Mouse (Mus musculus) neutrophil, adult 5-6 weeks (primary cell): ENCODE measurements around the gene Selenon. TPM values are rescaled to one million over a fixed set of nuclear protein-coding genes. Genes with fewer than 3 reads are reported as not detected.

Experiments used
- ATAC-seq: fragments of 151-379, 151-347 bp; 2 replicates; pipeline ENCODE4 v1.8.0; 2017; ENCODE audit warnings: mild to moderate bottlenecking, moderate TSS enrichment; ENCODE audit not compliant: insufficient number of reproducible peaks, poor library complexity, low FRiP score, severe bottlenecking; ENCODE audit errors: extremely low read depth
- total RNA-seq: library from RNA; stranded (forward); fragments of 200-1000 nt; gene quantifications from 2 replicates; pipeline ENCODE4 v1.2.3, GENCODE M21; 2017

Selenon gene
- total RNA-seq, 1 experiment from 2014 or later, result 44.3 TPM

DNA sequence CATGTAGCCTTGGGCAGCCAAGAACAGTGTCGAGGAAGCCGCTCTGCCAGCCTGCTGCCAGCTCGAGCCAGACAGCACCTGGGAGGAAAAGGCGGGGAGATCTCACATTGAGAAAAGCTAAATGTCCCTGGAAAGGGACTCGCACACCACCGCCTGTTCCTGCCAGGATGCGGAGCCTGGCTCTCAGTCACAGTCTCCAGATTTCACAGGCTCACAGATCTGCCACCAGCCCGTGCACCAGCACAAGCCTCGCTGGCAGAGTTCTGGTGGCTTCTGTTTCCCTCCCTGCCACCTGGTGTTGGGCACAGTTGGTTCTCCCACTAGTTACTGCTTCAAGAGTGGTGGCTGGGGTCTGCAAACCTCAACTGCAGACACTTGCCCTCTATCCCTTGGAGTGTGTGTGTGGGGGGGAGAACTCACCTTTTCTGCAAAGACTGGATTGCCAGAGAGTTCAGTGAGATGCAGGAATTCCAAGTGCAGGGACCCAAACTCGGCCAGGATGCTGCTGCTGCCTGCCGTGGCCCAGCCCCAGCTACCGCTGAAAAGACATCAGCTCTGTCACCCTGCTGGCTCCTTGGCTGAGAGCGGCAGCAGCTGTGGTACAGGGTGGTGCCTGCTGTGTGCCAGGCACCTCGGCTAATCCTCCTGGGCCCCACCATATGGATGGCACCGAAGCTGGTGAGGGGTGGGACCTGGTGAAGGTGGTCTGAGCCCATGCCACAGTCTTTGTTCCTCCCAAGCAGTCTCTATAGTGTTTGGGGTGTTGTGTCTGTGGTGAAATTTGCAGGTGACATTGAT, 28.6 kb upstream of the Selenon start:
- no peak for ATAC-seq

DNA sequence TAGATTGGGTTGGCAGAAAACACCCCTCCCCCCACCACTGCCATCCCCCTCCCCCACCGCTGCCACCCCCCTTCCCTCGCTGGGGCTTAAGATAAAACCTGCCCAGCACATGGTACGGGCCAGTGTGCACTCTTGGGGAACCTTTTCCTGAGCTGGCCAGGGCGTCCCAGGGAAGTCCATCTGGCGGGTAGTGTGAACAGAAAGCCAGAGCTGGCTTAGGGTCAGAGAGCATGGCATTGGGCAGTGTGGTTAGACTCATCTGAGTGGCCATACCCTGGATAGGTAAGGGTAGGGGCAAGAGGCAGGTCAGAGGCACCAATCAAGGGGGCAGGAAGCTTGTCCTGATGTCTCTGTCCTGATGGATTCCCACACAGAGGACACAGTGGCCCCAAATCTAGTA, 27.7 kb upstream of the Selenon start:
- ATAC-seq, result no peak

DNA sequence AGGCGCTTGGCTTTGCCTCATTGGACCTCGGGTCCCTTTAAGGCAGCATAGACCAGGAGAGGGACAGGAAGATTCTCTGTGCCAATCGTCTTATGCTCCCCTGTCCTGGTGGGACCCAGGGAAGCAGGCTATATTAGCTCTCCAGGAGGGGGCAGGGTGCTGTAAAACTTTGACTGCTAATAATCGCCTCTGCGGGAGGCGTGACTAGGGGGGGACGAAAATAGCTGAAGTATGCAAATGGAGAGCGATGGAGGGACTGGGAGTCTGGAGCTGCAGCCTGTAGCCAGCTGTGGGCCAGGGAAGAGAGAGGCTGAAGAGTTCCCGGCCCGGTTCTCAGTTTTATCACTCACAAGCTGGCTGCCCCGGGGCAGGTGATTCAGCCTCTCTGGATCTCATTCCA, 27.2 kb upstream of the Selenon start:
- no peak for ATAC-seq

DNA sequence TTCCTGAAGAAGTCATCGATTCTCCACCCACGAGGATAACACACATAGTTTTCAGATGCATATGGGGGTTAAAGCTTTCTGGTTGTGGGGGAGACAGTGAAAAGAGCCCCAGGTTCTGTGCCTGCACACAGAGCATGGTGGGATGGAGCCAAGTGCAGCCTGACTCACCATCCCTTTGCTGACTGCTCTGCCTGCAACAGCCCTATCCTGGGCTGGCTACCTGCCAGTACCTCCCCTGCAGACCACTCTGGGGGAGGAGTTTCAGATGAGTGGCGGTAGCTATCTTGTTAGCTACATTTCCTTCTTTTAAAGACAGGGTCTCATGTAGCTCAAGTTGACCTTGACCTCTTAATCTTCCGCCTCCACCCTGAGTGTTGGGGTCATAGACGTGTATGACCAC, 26.4 kb upstream of the Selenon start:
- no peak for ATAC-seq

DNA sequence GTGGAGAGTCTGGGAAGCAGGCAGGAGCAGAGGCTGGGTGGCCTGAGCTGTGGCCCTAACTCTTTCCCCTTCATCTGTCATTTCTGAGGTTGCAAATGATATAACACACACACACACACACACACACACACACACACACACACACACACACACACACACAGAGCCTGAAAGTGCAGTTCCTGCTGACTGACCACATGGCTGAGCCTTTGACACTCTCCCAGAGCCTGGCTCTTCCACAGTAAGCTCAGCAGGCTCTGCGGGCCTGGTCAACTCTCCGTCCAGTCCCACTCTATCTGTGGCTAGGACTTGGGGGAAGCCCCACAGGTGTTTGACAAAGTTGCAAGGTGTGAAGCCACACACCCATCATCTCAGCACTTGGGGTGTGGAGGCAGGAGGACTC, 25.3 kb upstream of the Selenon start:
- ATAC-seq, result no peak

DNA sequence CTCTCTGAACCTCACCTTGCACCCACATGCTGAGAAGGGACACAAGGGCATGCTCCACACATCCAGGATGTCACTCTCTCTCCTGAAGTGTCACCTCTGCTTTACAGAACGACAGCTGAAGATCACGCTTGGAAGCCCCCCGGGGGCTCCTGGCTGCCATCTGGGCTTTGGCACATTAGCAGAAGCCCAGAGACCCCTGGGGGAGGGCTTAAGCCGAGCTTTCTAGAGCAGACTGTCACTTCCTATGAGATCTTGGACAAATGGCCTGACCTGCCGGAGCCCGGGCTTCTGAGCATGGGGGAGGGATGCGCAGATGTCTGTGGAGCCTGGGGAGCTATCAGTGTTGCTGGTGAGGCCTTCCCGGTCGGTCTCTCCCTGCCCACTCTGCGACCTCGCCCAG, 23.5 kb upstream of the Selenon start:
- ATAC-seq, result no peak

DNA sequence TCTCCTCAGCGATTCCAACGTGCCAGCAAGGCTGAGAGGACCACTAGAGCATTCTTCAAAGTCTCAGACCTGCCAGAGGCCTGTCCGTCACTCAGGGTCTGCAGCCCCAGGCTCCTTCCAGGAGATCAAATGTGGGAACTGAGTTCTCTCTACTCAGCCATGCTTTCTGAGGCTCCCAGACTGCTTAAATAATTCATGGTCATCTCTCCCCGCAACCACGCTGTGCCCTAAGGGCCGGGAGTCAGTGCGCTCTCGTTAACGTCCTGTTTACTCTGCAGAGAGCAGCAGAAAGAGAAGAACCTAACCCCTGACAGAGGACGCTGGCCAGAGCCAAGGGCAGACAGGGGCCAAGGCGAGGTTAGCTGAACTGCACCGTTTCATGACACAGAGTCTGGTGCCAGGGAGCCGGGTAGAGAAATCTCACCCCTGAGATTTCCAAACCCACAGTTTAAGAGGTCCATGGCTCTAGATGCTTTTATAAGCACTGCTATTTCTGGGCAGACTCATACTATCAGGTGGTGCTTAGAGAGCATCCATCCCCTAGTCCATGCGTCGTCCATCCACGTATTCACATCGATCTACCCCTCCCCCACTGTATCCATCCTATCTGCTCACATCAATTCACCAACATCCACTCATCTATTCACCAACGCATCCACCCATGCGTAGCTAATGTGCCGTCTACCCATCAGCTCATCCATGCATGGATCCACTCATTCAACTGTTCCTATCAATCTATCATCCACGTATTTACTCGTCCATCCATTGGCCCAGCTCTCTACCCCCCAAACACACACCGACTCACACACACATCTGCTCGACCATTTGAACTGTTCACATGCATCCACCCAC, 20.7 kb upstream of the Selenon start:
- no peak for ATAC-seq

DNA sequence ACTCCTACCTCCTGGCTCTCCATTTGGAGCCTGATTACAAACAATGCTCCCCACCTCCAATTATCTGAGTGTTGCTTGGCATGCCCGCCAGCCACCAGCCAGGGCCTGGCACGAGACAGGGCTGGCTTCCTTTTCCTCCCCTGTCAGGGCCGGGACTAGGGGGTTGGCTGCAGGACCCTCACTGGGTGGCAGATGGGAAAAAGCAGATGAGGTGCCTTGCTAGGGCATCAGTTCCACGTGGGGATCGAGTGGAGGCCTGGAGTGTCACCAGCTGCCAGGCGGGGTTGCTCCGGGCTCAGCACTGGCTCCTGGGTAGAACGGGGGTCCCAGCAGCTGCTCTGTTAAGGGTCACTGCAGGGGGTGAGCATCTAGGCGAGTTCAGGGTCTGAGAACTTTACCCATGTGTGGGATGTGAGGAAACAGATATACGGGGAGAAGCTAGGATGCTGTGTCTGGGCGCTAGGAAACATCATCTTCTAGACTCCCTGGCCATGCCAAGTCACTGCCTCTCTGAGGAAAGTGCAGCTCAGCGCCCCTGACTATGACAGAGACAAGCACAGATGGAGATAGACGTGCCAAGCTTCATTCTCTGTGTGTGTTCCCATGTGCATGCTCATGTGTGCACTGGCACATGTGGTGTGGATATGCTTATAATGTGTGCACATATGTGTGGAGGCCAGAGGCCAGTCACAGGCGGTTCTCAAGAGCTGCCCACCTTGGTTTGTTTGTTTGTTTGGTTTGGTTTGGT, 18.9 kb upstream of the Selenon start:
- ATAC-seq, result no peak

DNA sequence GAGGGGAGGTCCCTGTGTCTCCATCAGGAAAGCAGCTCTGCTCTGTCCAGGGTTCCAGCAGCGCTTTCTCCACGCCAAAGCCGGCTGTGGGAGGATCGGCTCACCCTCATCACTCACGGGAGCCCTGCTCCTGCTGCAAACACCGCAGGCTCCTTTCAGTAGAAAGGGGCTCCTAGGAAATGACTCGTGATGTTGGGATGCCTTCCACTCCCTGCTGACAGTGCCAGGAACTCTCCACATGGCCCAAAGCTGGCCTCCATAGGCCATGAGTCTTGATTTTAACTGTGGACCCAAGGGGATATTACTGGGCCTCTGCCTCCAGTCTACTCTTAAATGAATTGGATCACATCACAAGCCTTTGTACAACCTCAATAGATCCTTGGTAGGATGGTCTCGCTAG, 17.9 kb upstream of the Selenon start:
- ATAC-seq, result no peak

DNA sequence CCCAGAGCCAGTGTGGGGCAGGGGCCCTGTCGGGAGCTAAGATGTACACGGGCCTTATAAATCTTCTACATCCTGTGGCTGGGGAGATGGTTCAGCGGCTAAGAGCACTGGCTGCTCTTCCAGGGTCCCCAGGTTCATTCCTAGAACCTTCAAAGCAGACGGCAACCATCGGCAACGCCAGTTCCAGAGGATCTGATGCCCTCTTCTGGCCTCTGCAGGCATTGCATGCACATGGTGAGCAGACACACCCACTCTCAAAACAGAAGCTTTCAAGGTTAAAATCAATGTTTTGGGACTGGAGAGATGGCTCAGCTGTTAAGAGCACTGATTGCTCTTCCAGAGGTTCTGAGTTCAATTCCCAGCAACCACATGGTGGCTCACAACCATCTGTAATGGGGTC, 17.2 kb upstream of the Selenon start:
- ATAC-seq, result no peak

DNA sequence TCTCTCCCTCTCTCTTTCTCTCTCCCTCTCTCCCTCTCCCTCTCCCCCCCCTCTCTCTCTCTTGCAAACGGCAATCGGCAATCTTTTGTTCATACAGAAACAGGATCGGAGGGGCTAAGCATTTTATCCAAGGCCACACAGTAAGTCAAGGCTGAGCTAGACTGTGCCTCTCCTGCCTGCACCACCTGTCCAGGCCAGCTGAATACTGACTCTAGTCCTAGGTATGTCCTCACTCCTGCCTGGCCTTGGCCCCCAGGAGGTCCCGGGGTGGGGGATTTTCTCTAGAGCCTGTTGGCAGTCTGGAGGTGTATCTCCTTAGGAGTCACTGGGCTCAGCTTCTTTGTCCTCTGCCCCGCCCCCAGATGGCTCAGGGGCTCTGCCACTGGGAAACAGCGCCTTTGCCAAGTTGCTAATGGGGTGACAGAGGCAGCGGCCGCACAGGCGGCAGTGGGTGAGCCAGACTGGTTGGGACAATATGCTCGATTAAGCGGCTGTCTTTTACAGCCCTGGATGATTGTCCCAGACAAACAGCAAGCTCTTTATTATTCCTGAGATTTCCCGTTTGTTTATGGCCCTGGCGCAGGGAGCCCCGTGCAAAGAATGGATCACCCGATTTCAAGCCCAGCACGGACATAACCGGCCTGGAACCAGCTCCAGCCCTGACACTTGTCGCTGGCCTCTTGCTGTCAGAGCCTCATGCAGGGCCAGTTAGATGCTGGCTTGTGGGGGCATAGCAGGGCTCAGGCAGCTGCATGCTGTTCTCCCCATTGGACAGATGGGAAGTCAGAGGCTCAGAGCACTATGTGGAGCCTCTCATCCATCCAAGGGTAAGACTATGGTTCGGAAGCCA, 15.6 kb upstream of the Selenon start:
- ATAC-seq, result no peak

DNA sequence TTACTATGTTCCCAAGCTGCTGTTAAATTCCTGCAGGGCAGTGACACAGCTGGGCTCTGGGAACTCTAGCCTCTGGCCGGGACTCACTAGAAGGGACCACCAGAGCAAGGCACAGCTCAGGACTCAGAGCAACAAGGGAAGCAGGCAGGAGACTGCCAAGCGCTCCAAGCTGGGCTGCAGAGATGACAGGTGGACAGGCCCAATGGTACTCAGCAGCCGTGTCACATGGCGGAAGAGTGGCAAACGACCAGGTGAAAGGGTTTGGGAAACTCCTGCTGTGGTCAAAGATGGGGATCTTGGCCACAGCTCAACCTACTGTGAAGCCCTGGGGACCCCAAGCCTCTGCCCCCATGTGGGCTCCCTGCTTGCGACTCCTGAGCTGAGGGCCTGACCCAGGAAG, 12.1 kb upstream of the Selenon start:
- ATAC-seq, result no peak

DNA sequence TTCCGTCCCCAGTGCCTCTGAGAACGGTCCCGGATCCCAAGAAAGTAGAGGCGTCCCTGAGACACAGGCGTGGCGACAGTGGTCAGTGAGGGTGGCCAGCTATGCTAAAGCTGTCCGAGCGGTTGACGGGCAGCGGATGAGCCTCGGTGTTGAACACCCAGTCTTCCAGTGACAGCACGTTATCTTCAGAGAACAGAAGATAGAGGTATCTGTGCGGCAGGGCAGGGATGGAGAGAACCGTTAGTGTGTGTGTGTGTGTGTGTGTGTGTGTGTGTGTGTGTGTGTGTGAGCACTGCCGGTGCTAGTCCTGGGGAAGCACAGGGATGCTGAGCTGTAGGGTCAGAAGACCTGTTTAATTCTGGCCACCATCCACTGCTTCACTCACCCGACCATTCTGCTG, 11.7 kb upstream of the Selenon start:
- ATAC-seq, result no peak

DNA sequence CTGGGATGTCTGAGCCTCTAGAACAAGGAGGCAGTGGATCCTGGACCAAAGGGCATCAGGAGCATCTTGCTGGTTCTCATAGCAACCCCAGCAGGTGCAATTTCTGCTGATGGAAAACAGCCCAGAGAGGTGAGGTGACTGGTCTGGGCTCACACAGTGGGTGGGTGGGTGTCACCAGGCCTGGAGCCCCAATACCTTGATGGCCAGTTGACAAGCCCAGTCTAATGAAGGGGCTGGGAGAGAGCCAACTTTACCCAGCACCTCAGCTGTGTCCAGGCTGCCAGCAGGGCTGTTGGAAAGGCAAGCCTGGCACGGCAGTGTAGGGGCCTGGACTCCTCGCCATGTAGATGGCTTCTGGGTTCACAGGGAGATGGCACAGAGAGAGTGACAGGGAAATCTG, 10.0 kb upstream of the Selenon start:
- ATAC-seq, result no peak

DNA sequence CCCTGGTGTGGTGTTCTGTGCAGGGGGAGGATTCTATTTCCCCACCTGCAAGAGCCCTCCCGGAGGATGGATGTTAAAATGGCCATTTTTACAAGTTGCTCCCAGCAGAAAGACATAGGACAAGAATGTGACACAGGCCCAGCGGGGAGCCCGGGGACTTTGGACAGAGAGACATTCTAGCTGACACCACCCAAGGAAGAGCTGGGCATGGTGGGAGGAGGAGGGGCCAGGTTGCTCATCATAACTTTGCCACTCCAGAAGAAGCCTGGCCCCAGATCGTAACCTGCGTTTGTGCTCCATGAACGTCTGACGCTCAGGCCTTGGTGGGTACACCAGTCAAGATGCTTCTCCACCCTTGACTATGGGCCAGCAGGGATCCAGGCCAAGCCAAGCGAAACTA, 8.7 kb upstream of the Selenon start:
- ATAC-seq, result no peak

DNA sequence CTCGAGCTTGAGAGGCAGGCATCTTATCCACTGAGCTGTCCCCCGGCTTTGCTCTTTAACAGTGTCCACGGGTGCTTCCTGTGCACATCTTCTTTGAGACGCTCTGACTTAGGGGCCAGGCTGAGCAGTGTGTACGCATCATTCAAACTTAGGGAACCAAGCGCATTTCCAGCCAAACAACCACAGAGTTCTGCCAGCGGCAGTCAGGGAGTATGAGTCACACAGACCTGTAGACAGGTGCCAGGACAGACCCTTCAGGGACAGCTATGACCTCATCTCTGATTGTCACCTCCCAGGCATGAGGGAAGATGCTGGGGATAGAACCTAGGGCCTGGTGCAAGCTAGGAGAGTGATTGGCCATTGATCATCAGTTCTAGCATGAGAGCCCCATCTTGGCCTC, 7.2 kb upstream of the Selenon start:
- ATAC-seq, result no peak

DNA sequence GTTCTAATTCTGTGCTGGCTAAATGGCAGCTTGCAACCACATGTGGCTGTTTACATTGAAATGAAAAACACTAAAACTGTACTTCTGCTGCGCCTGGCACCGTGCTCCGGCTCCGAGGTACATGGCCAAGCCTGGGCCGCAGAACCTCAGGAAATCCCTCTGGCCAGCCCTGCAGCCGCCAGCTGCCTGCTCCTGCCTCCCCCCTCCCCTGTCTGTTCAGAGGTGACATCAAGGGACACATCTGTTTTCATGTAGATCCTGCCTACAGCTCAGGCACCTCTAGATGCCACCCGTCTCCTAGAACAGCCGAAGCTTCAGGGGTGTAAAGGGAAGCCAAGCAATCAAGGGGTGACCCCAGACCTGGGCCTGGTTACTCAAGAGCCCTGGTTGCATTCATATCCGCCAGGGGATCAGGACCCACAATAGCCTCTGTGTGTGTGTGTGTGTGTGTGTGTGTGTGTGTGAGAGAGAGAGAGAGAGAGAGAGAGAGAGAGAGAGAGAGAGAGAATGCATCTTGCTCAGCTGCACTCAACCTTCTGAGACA, 6.7 kb upstream of the Selenon start:
- no peak for ATAC-seq

DNA sequence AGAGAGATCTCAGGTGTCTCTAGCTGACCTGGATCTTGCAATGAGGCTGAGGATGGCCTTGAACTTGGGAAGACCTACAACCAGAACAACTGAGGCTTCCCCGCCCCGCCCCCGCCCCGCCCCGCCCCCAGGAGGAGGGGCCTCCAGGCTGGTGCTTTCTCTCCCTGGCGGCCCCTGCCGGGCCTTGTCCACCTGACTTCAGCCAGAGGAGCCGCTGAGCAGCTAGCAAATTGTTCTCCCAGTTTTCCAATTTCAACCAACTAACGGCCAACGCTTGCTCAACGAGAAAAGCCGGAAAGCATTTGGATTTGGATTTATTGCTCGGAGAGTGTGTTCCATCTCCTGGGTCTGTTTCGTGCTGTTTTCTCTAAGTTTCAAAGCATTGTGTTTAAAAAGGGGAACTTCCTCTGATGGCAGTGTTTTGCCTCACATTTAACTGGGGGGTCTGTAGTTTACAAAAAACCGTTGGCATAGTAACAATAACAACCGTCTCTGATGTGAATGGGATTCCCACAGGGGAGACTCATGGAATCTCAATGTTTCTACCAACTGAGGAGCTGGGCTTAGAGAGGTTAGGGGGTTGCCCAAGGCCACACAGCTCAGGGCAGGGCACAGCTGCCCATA, 5.8 kb upstream of the Selenon start:
- ATAC-seq, result peak; percentile 26
